In genomic region chr2:167292151-167292591, GRCm38 (mm10) we compare ENCODE assay signal across 8 mouse cellular contexts. TPM values are rescaled to one million over a fixed set of nuclear protein-coding genes. Genes with fewer than 3 reads are reported as not detected.
DNase-seq lines count a peak whose midpoint lies in the region; ATAC-seq and TF ChIP-seq lines count a peak whose summit lies in the region.

No protein-coding gene starts in this region.

- peak overlapping the region; percentile 44 for H3K4me2 ChIP-seq in liver, embryonic 16.5 days (ENCODE audit: low read depth, low read length)
- no peak overlapping the region for H3K4me2 ChIP-seq in hindbrain, postnatal 0 days (ENCODE audit: low read depth, low read length)
- no peak overlapping the region for H3K4me2 ChIP-seq in forebrain, postnatal 0 days (ENCODE audit: low read depth)

- WGBS in liver, embryonic 16.5 days (ENCODE audit: insufficient replicate concordance) = 38% methylated on average over 4 of the region's 4 CpGs
- 76% methylated on average over 4 of the region's 4 CpGs for WGBS in hindbrain, postnatal 0 days
- 83% methylated on average over 4 of the region's 4 CpGs for WGBS in forebrain, postnatal 0 days

- no peaks in the 10 kb centered on the region for H3K27me3 ChIP-seq in liver, embryonic 16.5 days (ENCODE audit: control insufficient read depth, insufficient read depth, low read depth, low read length)
- no peaks in the 10 kb centered on the region for H3K27me3 ChIP-seq in hindbrain, postnatal 0 days (ENCODE audit: insufficient read depth, low read length)
- H3K27me3 ChIP-seq in forebrain, postnatal 0 days (ENCODE audit: insufficient read depth, low read length) = no peaks in the 10 kb centered on the region

- no peaks in the 10 kb centered on the region for H3K9me3 ChIP-seq in liver, embryonic 16.5 days (replicated peaks; ENCODE audit: control insufficient read depth, low read length)
- H3K9me3 ChIP-seq in hindbrain, postnatal 0 days (ENCODE audit: low read length) = no peaks in the 10 kb centered on the region
- no peaks in the 10 kb centered on the region for H3K9me3 ChIP-seq in forebrain, postnatal 0 days (ENCODE audit: low read length)

- no peak for TF ChIP-seq CTCF in hindbrain, postnatal 0 days (IDR thresholded peaks at IDR 0.05; ENCODE audit: low read depth)
- no peak for TF ChIP-seq CTCF in forebrain, postnatal 0 days (IDR thresholded peaks at IDR 0.05; ENCODE audit: low read depth)

- no peak overlapping the region for H3K4me3 ChIP-seq in liver, embryonic 16.5 days (ENCODE audit: low read depth, low read length)
- no peak overlapping the region for H3K4me3 ChIP-seq in hindbrain, postnatal 0 days (ENCODE audit: low read length)
- H3K4me3 ChIP-seq in forebrain, postnatal 0 days (ENCODE audit: low read depth, low read length) = no peak overlapping the region

- peak; percentile 0 to 1 for DNase-seq in cerebellum, postnatal 36 days
- DNase-seq in cerebellum, adult 8-10 months = no peak
- peak; percentile 3 for DNase-seq in ovary, postnatal 36 days (ENCODE audit: low spot score)
- no peak for DNase-seq in ovary, postnatal 10 days (ENCODE audit: low spot score)
- DNase-seq in heart, postnatal 4 days = peak; percentile 60
- DNase-seq in hindbrain, postnatal 0 days (ENCODE audit: low spot score) = no peak
- DNase-seq in forebrain, postnatal 0 days = no peak

- peaks cover 19% of the 10 kb centered on the region for H3K4me1 ChIP-seq in liver, embryonic 16.5 days (ENCODE audit: control insufficient read depth, low read depth, low read length)
- no peaks in the 10 kb centered on the region for H3K4me1 ChIP-seq in hindbrain, postnatal 0 days (ENCODE audit: insufficient read depth, low read length)
- H3K4me1 ChIP-seq in forebrain, postnatal 0 days (ENCODE audit: insufficient read depth) = no peaks in the 10 kb centered on the region

- no peaks in the 10 kb centered on the region for H3K36me3 ChIP-seq in liver, embryonic 16.5 days (ENCODE audit: control insufficient read depth, insufficient read depth)
- H3K36me3 ChIP-seq in hindbrain, postnatal 0 days (ENCODE audit: insufficient read depth, low read length) = no peaks in the 10 kb centered on the region
- H3K36me3 ChIP-seq in forebrain, postnatal 0 days (ENCODE audit: insufficient read depth) = no peaks in the 10 kb centered on the region

- ATAC-seq in liver, embryonic 16.5 days (ENCODE audit: low read depth) = peak; percentile 83
- no peak for ATAC-seq in hindbrain, postnatal 0 days
- no peak for ATAC-seq in forebrain, postnatal 0 days

- no peak overlapping the region for H3K9ac ChIP-seq in liver, embryonic 16.5 days (ENCODE audit: low read depth, low read length)
- no peak overlapping the region for H3K9ac ChIP-seq in hindbrain, postnatal 0 days (replicated peaks; ENCODE audit: low read length)
- no peak overlapping the region for H3K9ac ChIP-seq in forebrain, postnatal 0 days

- peak overlapping the region; percentile 21; the same call in 1 of the 2 replicates for H3K27ac ChIP-seq in liver, embryonic 16.5 days (ENCODE audit: low read length)
- H3K27ac ChIP-seq in hindbrain, postnatal 0 days = no peak overlapping the region
- H3K27ac ChIP-seq in forebrain, postnatal 0 days (ENCODE audit: low read depth, low read length) = no peak overlapping the region

RNA-seq across cellular contexts. Expression of gene Ptgis, which starts 51.8 kb away (rescaled TPM):
- total RNA-seq in heart, postnatal 4 days (2021) = 10 to 100 TPM; 36.7 to 40.9 TPM
- polyA plus RNA-seq in liver, embryonic 16.5 days (2015; fragmentation: Nextera tagmentation; extraction: Ambion mirVana) = 0.71 and 1.2 TPM in 2 replicates
- total RNA-seq in hindbrain, postnatal 0 days (2014; rRNA removed) = 3.2 and 7.7 TPM in 2 replicates
- 4.1 and 4.4 TPM in 2 replicates for polyA plus RNA-seq in hindbrain, postnatal 0 days (2015; fragmentation: Nextera tagmentation; extraction: Ambion mirVana)
- 2.5 and 4.0 TPM in 2 replicates for total RNA-seq in forebrain, postnatal 0 days (2014; rRNA removed)
- 2.5 and 2.8 TPM in 2 replicates for polyA plus RNA-seq in forebrain, postnatal 0 days (2015; fragmentation: Nextera tagmentation; extraction: Ambion mirVana)

RNA-seq across cellular contexts. Expression of gene B4galt5, which starts 56.8 kb away (rescaled TPM):
- 10 to 100 TPM; 30.3 to 33.9 TPM for total RNA-seq in heart, postnatal 4 days (2021)
- 1.3 and 1.5 TPM in 2 replicates for polyA plus RNA-seq in liver, embryonic 16.5 days (2015; fragmentation: Nextera tagmentation; extraction: Ambion mirVana)
- 60.5 and 67.5 TPM in 2 replicates for total RNA-seq in hindbrain, postnatal 0 days (2014; rRNA removed)
- 28.9 and 31.5 TPM in 2 replicates for polyA plus RNA-seq in hindbrain, postnatal 0 days (2015; fragmentation: Nextera tagmentation; extraction: Ambion mirVana)
- 57.4 and 60.7 TPM in 2 replicates for total RNA-seq in forebrain, postnatal 0 days (2014; rRNA removed)
- 21.1 and 27.4 TPM in 2 replicates for polyA plus RNA-seq in forebrain, postnatal 0 days (2015; fragmentation: Nextera tagmentation; extraction: Ambion mirVana)

Comparison
In these comparisons a context has a peak if more than half of its experiments do, and no peak if none do; other contexts are left out.
1. DNase-seq: peak in cerebellum, postnatal 36 days (2 of 2), ovary, postnatal 36 days (single experiment) and heart, postnatal 4 days (single experiment); none in cerebellum, adult 8-10 months (single experiment), ovary, postnatal 10 days (single experiment), hindbrain, postnatal 0 days (single experiment) and forebrain, postnatal 0 days (single experiment).